Mouse (Mus musculus) liver, embryonic 15.5 days (tissue): Measurements from ENCODE around the gene Clec2l. TPM values are rescaled to one million over a fixed set of nuclear protein-coding genes. Genes with fewer than 3 reads are reported as not detected.
A peak's percentile ranks its signal among the peaks of the same experiment; 100 is the strongest.

Experiments used
- ATAC-seq: fragments of 200-750 bp; cut with Nextera tagmentation; 2 replicates; pipeline ENCODE4 v1.8.0; 2017; ENCODE audit warnings: moderate number of reproducible peaks, mild to moderate bottlenecking, moderate library complexity; ENCODE audit not compliant: insufficient read depth
- H3K27ac ChIP-seq: fragments of 300-500 bp; sonication (generic); replicated peaks from 2 replicates; pipeline ENCODE4 v1.5.1; 2015; ENCODE audit warnings: mild to moderate bottlenecking, inconsistent platforms
- H3K27me3 ChIP-seq: fragments of 300-500 bp; sonication (generic); 2 replicates; pipeline ENCODE4 v1.6.1; 2015; ENCODE audit warnings: mild to moderate bottlenecking, inconsistent platforms
- H3K36me3 ChIP-seq: fragments of 300-500 bp; sonication (generic); replicated peaks from 2 replicates; pipeline ENCODE4 v1.6.1; 2015; ENCODE audit warnings: moderate library complexity, mild to moderate bottlenecking, inconsistent platforms
- H3K4me1 ChIP-seq: fragments of 300-500 bp; sonication (generic); replicated peaks from 2 replicates; pipeline ENCODE4 v1.6.1; 2015; ENCODE audit warnings: inconsistent platforms
- H3K4me2 ChIP-seq: fragments of 300-500 bp; sonication (generic); 2 replicates; pipeline ENCODE4 v1.6.1; 2015; ENCODE audit warnings: moderate library complexity, mild to moderate bottlenecking, inconsistent platforms
- H3K4me3 ChIP-seq: fragments of 300-500 bp; sonication (generic); replicated peaks from 2 replicates; pipeline ENCODE4 v1.5.1; 2015; ENCODE audit warnings: mild to moderate bottlenecking, inconsistent platforms
- H3K9ac ChIP-seq: fragments of 300-500 bp; sonication (generic); 2 replicates; pipeline ENCODE4 v1.6.1; 2015; ENCODE audit warnings: moderate library complexity, mild to moderate bottlenecking, inconsistent platforms
- H3K9me3 ChIP-seq: fragments of 300-500 bp; sonication (generic); replicated peaks from 2 replicates; pipeline ENCODE4 v1.6.1; 2016; ENCODE audit warnings: inconsistent platforms
- WGBS: fragments of 180-500 bp; shearing (Covaris S2); methylation state at CpG from one replicate; pipeline ENCODE4 v1.1.7; 2015; ENCODE audit warnings: mixed read lengths; ENCODE audit not compliant: insufficient replicate concordance; 5-methylcytosine and 5-hydroxymethylcytosine counted together
- polyA plus RNA-seq: library from polyadenylated mRNA; unstranded; fragments of >200 nt; fragmentation: Nextera tagmentation; extraction: Ambion mirVana; gene quantifications from 2 replicates; pipeline ENCODE4 v1.2.1, GENCODE M21; 2015

Gene Clec2l
- polyA plus RNA-seq, 1 experiment from 2014 or later: 0.08 TPM

DNA sequence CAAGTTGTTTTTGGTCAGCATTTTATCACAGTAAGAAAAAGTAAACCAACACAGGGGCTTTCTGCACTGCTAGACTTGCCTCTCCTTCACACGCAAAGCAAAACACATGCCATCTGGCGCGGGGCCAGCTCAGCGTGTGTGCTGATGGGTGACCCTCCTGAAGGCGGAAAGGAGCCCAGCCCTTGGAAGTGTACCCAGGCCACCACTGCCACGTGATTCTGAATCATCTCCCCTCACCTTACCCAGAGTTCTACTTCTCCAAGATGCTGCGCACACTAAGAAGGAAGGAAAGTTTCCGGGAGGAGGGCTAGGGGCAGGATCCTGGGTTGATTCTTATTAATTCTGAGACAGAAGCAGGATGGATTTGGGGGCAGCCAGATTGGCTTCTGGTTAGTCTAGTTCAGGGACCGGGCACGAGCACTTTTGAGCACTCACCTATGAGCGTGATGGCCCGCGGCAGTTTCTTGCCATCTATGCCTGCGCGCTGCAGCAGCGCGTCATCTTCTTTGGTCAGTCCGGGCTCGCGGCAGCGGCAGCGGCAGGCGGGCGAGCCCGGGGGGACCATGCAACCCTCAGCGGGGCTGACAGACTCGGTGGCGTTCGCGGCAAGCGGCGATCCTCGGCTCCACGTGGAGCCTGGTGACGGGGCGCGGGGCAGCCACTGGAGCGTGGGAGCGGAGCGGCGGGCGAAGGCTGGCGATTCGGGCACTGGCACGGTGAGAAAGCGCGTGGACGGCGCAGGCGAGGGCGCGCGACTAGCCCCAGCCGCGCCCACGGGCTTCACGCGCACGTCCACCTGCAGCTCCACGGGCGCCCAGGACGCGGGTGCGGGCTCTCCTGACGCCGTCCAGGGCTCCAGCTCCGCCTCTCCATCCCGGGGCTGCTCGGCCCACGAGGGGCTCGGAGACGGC is 26.7 kb upstream of the Clec2l start:
- H3K9me3 ChIP-seq: no peaks in the 10 kb centered on the region
- peak; percentile 53 for ATAC-seq
- WGBS: 1% methylated on average over 72 of the region's 72 CpGs
- no peak overlapping the region for H3K27ac ChIP-seq
- peaks cover 19% of the 10 kb centered on the region for H3K4me1 ChIP-seq
- peak overlapping the region; percentile 51 for H3K4me3 ChIP-seq
- peak overlapping the region; percentile 82 for H3K4me2 ChIP-seq
- no peaks in the 10 kb centered on the region for H3K36me3 ChIP-seq
- no peak overlapping the region for H3K9ac ChIP-seq
- peaks cover 83% of the 10 kb centered on the region for H3K27me3 ChIP-seq

GRCm38 (mm10) chr6:38636852-38637618 is 25.8 kb upstream of the Clec2l start, which contains the start of gene Klrg2:
Klrg2 (minus strand) TSS chr6:38637242.
- peak within 1 kb of the TSS; percentile 82 for H3K4me2 ChIP-seq
- peaks cover 92% of the 10 kb centered on the region for H3K27me3 ChIP-seq
- H3K4me3 ChIP-seq: peak within 1 kb of the TSS; percentile 51
- H3K9ac ChIP-seq: no peak within 1 kb of the TSS
- no peaks in the 10 kb centered on the region for H3K36me3 ChIP-seq
- 1% methylated on average over 60 of the region's 60 CpGs for whole genome bisulfite sequencing
- H3K4me1 ChIP-seq: peaks cover 19% of the 10 kb centered on the region
- H3K9me3 ChIP-seq: no peaks in the 10 kb centered on the region
- ATAC-seq: peak; percentile 60
- H3K27ac ChIP-seq: no peak within 1 kb of the TSS

GRCm38 (mm10) chr6:38640401-38640800 is 22.5 kb upstream of the Clec2l start:
- H3K9me3 ChIP-seq: no peaks in the 10 kb centered on the region
- H3K27ac ChIP-seq: no peak overlapping the region
- ATAC-seq: no peak
- 50% methylated on average over 11 of the region's 11 CpGs for WGBS
- peaks cover 94% of the 10 kb centered on the region for H3K27me3 ChIP-seq
- no peaks in the 10 kb centered on the region for H3K36me3 ChIP-seq
- no peak overlapping the region for H3K9ac ChIP-seq
- no peak overlapping the region for H3K4me2 ChIP-seq
- no peak overlapping the region for H3K4me3 ChIP-seq
- H3K4me1 ChIP-seq: peaks cover 19% of the 10 kb centered on the region

DNA sequence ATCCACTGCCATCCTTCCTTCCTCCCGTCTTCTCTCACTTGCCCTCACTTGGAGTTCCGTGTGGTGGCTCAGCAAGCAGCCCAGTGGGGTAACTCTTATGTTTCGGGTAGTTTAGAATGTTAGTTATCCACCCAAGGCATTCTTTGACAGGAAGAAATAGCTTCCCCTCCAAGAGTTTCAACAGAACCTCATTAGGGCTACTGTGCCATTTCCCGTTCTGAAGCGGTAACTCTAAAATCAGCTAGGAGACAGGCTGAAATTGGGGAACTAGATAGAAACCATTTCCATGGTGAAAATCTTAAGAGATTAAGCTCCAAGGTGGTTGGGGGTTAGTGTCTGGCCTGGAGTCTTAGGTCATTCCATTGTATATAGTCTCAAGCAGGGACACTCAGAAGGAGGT is 21.6 kb upstream of the Clec2l start:
- WGBS: 20% methylated on average over 5 of the region's 5 CpGs
- no peak for ATAC-seq
- Histone ChIP-seq H3K4me1 (peaks cover 14% of the 10 kb centered on the region), H3K9ac (no peak overlapping the region), H3K4me3 (no peak overlapping the region), H3K36me3 (no peaks in the 10 kb centered on the region), H3K27me3 (peaks cover 92% of the 10 kb centered on the region), H3K27ac (no peak overlapping the region), H3K9me3 (no peaks in the 10 kb centered on the region), H3K4me2 (peak overlapping the region; percentile 18; the same call in 1 of the 2 replicates)

DNA sequence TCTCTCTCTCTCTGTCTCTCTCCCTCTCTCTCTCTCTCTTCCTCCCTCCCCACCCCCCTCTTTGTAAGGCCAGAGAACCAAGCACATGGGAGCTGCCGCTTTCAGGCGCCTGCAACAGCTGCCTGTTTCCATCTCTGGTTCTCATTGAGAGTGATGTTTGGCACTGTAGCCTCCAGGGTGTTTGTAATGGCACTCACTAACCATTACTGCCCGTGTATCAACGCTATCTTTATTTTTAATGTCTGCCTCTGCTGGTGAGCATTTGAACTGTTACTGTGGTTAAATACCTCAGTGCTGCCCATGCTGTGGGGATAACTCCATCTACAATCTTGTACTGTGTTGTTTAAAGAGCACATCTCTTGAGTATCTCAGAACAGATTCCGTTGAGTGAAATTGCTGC is 21.2 kb upstream of the Clec2l start:
- no peak overlapping the region for H3K9ac ChIP-seq
- peaks cover 9% of the 10 kb centered on the region for H3K4me1 ChIP-seq
- H3K27ac ChIP-seq: no peak overlapping the region
- H3K4me2 ChIP-seq: peak overlapping the region; percentile 18; the same call in 1 of the 2 replicates
- ATAC-seq: no peak
- no peak overlapping the region for H3K4me3 ChIP-seq
- 26% methylated on average over 5 of the region's 5 CpGs for WGBS
- H3K27me3 ChIP-seq: peaks cover 90% of the 10 kb centered on the region
- no peaks in the 10 kb centered on the region for H3K36me3 ChIP-seq
- H3K9me3 ChIP-seq: no peaks in the 10 kb centered on the region

DNA sequence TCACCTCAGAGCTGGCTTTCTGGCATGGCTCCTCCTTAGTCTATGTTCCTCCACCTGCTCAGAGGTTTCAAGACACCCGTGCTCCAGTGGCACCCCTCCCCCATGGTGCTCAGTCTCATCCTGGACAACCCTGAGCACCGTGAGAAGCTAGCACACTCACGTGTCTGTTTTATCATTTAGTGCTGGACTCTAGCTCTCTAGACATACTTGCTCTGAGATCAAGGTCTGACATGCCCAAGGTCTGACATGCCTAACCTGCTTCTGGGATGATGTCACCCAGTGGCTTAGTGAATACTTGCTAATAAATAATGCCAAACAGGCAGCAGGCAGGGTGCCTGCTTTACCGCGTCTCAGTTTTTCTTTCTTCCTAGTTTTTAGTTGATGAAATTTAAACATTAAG is 20.3 kb upstream of the Clec2l start:
- H3K4me1 ChIP-seq: no peaks in the 10 kb centered on the region; the same call in none of the 2 replicates
- WGBS: 44% methylated on average over 5 of the region's 5 CpGs
- no peaks in the 10 kb centered on the region for H3K9me3 ChIP-seq
- no peak overlapping the region for H3K27ac ChIP-seq
- H3K9ac ChIP-seq: no peak overlapping the region
- H3K4me3 ChIP-seq: no peak overlapping the region
- no peak overlapping the region for H3K4me2 ChIP-seq
- no peaks in the 10 kb centered on the region for H3K36me3 ChIP-seq
- H3K27me3 ChIP-seq: peaks cover 87% of the 10 kb centered on the region
- ATAC-seq: no peak

DNA sequence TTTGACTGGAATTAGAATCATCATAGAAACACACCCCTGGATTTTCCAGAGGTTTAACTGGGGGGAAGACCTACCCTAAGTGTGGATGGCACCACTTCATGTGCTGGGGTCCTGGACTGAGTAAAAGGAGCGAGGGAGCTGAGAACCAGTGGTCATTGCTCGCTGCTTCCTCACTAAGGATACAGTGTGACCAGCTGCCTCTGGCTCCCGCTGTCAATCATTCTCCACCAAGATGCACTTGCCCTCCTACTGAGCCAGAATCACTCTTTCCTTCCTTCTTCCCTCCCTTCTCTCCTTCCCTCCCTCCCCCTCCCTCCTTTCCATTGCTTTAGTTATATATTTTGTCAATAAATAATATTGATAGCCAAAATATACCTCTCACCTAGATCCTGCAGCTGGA is 19.8 kb upstream of the Clec2l start:
- Histone ChIP-seq H3K9me3 (no peaks in the 10 kb centered on the region), H3K27ac (no peak overlapping the region), H3K4me3 (no peak overlapping the region), H3K4me2 (no peak overlapping the region), H3K27me3 (peaks cover 87% of the 10 kb centered on the region), H3K9ac (no peak overlapping the region), H3K36me3 (no peaks in the 10 kb centered on the region), H3K4me1 (no peaks in the 10 kb centered on the region; the same call in 1 of the 2 replicates)
- 59% methylated on average over 3 of the region's 3 CpGs for WGBS
- ATAC-seq: no peak

DNA sequence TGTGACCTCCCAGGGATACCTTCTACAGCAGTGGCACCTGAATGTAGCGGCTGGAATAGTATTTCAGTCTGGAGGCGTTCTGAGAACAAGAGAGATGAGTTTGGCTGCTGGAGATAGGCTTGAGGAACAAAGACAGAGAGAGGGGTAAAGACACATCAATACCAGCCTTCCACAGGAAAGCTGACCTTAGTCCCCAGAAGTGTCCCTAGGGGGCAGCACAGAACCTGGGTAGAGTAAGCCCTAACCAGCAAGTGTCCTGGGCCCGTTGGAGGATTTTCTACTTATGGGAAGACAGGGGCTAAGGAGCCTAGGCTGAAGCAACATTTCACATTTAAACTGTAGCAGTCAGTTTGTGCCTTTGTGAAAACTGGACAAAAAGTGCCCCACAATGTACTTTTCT is 13.3 kb upstream of the Clec2l start:
- Histone ChIP-seq H3K4me2 (no peak overlapping the region), H3K4me1 (no peaks in the 10 kb centered on the region; the same call in 1 of the 2 replicates), H3K4me3 (no peak overlapping the region), H3K27me3 (peaks cover 29% of the 10 kb centered on the region), H3K36me3 (no peaks in the 10 kb centered on the region), H3K9me3 (no peaks in the 10 kb centered on the region), H3K27ac (no peak overlapping the region), H3K9ac (no peak overlapping the region)
- WGBS: 57% methylated on average over 3 of the region's 3 CpGs
- ATAC-seq: no peak

GRCm38 (mm10) chr6:38650263-38650937 is 12.5 kb upstream of the Clec2l start:
- peaks cover 20% of the 10 kb centered on the region for H3K27me3 ChIP-seq
- no peaks in the 10 kb centered on the region for H3K9me3 ChIP-seq
- no peak overlapping the region for H3K4me2 ChIP-seq
- no peak for ATAC-seq
- no peak overlapping the region for H3K4me3 ChIP-seq
- no peak overlapping the region for H3K27ac ChIP-seq
- H3K4me1 ChIP-seq: no peaks in the 10 kb centered on the region; the same call in 1 of the 2 replicates
- WGBS: 34% methylated on average over 14 of the region's 14 CpGs
- no peaks in the 10 kb centered on the region for H3K36me3 ChIP-seq
- no peak overlapping the region for H3K9ac ChIP-seq

GRCm38 (mm10) chr6:38661626-38662025 is 1.2 kb upstream of the Clec2l start:
- Histone ChIP-seq H3K27me3 (peaks cover 83% of the 10 kb centered on the region), H3K9ac (no peak overlapping the region), H3K4me3 (no peak overlapping the region), H3K9me3 (no peaks in the 10 kb centered on the region), H3K4me1 (0 out of 2 replicates have a peak, but pooled peaks cover 2% of the 10 kb centered on the region), H3K27ac (no peak overlapping the region), H3K4me2 (no peak overlapping the region), H3K36me3 (no peaks in the 10 kb centered on the region)
- WGBS: 48% methylated on average over 4 of the region's 4 CpGs
- ATAC-seq: no peak

- 44% methylated on average over 6 of the region's 6 CpGs for WGBS
- H3K4me3 ChIP-seq: no peak overlapping the region
- H3K36me3 ChIP-seq: no peaks in the 10 kb centered on the region
- peaks cover 39% of the 10 kb centered on the region for H3K27me3 ChIP-seq
- H3K9me3 ChIP-seq: no peaks in the 10 kb centered on the region
- H3K27ac ChIP-seq: no peak overlapping the region
- H3K4me2 ChIP-seq: no peak overlapping the region
- ATAC-seq: no peak
- H3K9ac ChIP-seq: no peak overlapping the region
- H3K4me1 ChIP-seq: peaks cover 8% of the 10 kb centered on the region
Measured at GRCm38 (mm10) chr6:38669580-38669979, 6.7 kb downstream of the Clec2l start.
